Mouse (Mus musculus) kidney, adult 18-20 months (tissue): ENCODE results near the gene Lrrc36.

ENCODE experiments used
- DNase-seq: peaks from one replicate; pipeline ENCODE4 v3.0.0; 2021

Gene Lrrc36

DNA sequence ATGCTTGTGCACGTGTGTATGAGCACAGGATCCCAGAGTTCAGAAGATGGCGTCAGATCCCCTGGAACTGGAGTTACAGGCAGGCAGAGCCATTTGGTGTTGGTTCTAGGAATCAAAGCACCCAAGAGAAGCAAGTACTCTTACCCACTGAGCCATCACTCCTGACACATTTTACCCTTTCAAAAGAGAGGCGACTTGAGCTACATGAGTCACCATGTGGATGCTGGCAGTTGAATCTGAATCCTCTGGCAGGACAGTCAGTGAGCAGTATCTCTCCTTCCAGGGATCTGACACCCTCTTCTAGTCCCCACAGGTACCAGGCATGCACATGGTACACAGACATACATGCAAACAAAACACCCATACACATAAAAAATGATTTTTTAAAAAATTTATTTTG lies 74.7 kb downstream of the Lrrc36 start:
- no peak for DNase-seq

DNA sequence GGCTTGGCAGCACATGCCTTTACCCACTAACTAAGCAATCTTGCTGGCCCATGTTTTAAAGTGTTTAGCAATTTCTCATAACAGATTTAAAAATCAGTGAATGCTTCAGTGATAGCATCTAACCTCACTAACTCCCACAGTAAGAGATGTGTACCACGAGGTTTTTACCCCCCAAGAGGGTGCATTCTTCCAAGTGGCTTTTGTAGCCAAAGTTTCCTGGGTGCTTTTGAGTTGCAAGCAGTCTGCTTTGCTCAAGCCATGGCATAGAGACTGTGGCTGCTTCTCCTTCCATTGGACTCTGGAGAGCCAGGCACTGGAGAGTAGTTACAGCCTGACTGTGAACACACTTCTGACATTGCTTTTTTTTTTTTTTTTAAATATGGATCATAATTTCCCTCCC lies 75.9 kb downstream of the Lrrc36 start:
- DNase-seq, result no peak

GRCm38 (mm10) chr8:105493495-105493894 lies 80.1 kb downstream of the Lrrc36 start:
- DNase-seq, result no peak

DNA sequence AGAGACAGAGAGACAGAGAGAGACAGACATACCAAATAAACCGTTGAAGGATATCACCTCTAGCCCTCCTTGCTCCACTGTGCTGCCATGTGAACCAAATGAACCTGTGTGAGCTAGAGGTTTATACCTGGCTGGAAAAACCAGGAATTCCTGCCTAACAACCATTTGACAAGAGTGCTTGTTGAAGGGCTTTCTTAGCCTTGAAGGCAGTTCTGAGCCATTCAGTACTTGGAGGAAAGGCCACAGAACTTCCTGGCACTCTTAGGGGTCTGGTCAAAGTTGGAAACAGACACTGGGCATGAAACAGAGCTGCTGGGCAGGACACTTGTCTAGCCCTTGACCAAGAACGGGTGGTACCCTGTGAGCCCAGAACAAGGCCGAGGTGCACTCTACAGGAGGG lies 81.2 kb downstream of the Lrrc36 start:
- DNase-seq, result no peak

DNA sequence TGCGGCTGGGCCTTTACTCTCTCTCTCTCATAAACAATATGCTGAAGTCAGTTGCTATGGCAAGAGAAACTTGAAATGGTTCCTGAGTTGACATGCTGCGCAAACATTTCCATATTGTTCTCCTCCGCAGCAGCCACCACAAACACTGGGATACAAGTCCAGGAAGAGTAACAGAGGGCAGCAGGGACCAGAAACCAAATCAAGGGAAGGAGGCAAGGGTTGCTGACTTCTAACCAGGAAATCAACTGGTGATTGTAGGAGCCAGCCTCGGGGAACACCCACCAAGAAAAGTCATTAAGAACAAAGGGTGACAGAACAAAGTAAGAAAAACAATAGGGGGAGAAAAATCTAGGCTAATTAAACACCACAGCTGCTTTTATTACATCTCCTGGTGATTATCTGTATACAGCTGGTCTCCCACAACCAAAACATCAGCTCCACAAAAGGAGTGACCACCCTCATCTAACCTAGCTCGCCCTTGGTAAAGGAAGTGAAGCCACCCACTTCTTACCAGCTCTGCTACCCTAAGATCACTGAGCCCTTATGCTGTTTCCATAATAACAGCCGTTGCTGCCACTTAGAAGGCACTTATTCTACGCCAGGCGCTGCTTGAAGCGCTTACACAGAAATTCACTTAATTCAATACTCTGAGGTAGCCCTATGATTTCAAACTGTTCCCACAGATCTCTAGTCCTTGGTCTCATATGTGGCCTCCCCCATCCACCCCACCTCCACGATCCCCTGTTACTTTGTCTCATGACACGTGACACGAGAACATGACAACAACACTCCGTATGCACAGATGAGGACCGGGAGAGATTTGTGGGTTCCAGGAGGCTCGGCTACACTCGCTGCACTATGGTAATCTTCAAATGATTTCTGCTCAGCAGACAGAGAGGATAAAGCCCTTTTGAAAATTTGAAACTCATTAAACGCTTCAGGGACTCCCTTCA lies 82.3 kb downstream of the Lrrc36 start:
- DNase-seq, result no peak

DNA sequence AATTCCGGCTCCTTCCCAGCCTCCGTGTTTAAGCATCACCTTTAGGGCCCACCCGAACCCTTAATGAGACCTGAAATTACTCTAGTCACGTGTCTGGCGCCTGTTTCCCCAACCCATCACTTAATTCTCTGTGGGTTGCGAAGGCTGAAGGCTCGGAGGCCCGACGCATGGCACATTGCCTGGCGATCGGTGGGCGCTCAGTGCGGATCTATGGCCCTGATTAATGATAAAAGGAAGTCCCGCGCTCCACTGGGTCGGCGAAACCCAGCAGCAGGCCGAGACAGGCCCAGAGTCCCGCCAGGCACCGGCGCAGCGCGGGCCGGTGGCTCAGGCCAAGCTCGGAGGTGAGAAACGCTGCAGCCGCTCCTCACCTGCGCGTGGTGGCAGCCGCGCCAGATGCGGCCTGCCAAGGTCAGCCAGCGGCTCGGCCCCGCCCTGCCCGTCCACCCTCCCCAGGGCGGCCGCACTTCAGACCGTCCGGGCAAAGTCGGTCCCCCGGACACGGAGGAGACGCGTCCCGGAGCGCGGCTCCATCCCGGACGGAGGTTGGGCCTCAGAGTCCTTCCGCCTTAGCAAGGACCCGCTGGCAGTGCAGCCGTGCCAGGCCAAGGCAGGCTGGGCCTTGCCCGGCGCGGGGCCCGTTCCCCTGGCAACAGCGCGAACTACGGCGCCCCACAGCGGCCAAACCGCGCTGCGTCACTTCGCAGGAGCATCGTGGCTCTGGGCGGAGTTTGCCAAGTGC lies 83.2 kb downstream of the Lrrc36 start, which contains the start of gene Zdhhc1:
Gene Zdhhc1 (minus strand): TSS at position 464 of the 742 bp plus-strand sequence.
- DNase-seq, result peak; percentile 93

DNA sequence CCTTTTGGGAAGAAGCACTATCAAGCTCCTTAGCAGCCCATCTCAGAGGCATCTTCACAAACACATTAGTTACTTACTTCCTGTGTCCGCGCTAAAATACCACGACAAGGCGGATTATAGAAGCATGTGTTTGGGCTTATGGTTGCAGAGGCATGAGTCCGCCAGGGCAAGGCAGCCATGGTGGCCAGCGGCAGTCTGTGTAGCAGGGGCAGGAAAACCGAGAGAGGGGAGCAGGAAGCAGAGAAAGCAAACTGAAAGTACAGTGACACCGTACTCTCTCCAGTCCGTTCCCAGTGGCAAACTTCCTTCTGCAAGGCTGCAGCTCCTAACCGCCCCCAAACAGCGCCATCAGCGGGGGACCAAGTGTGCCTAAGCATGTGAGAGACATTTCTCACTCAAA lies 86.4 kb downstream of the Lrrc36 start:
- DNase-seq, result no peak

DNA sequence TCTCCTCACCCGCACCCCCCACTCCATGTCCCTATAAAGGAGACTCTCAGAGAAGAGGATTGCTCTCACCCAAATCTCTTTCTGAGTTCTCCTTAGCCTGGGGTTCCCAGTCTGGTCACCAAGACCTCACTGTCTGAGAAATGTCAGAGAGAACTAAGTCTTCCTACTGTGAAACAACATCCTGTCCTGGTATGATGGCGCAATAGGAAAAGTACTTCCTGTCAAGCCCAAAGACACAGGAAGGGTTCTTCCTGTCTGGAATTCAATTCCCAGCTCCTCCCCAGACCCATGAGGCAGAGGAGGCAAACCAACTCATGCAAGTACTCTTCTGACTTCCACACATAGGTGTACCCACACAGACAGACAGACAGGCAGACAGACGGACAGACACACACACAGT lies 91.2 kb downstream of the Lrrc36 start:
- no peak for DNase-seq

DNA sequence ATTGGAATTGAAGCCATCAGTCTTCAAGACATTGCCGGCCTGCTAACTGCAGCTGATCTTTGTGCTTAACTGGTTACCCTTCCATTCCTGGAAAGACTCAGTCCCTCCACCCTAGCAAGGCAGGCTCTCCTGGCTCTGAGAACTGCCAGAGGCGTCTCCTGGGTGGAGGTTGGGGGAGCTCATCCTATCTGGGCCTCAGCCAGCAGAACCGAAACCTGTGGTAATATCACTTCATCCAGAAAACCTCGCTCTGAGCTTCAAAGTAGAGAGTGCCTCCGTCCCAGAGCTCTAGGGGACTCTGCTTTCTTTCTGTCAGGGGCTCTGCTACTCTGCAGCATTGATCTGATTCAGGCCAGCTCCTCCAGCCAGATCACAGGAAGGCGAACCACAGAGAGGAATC lies 93.6 kb downstream of the Lrrc36 start:
- no peak for DNase-seq

DNA sequence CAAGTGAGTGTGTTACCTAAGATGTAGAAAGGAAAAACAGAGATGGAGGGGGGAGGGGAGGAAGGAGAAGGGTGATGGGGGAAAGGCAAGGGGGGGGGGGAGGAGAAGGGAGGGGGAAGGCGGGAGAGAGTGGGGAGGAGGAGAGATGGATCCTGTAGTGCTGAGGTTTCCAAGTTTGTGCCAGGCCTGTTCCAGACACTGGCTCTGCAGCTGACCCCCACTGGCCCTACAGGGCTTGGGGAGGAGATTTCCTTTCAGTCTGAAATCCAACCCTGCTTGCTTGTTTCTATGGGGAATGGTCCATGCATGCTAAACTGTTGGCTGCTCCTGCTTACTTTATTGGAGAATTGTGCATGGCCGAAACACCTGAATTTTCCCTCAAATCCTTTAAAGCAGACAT lies 95.4 kb downstream of the Lrrc36 start:
- DNase-seq, result no peak

- no peak for DNase-seq
Measured at GRCm38 (mm10) chr8:105509997-105510735, 96.8 kb downstream of the Lrrc36 start.
